Mouse (Mus musculus) liver, embryonic 15.5 days (tissue): Measurements from ENCODE around the gene Dab2. TPM values are rescaled to one million over a fixed set of nuclear protein-coding genes. Genes with fewer than 3 reads are reported as not detected.

Source experiments
- ATAC-seq: fragments of 200-750 bp; cut with Nextera tagmentation; 2 replicates; pipeline ENCODE4 v1.8.0; 2017; ENCODE audit warnings: moderate number of reproducible peaks, mild to moderate bottlenecking, moderate library complexity; ENCODE audit not compliant: insufficient read depth
- H3K27ac ChIP-seq: fragments of 300-500 bp; sonication (generic); replicated peaks from 2 replicates; pipeline ENCODE4 v1.5.1; 2015; ENCODE audit warnings: mild to moderate bottlenecking, inconsistent platforms
- H3K27me3 ChIP-seq: fragments of 300-500 bp; sonication (generic); 2 replicates; pipeline ENCODE4 v1.6.1; 2015; ENCODE audit warnings: mild to moderate bottlenecking, inconsistent platforms
- H3K36me3 ChIP-seq: fragments of 300-500 bp; sonication (generic); replicated peaks from 2 replicates; pipeline ENCODE4 v1.6.1; 2015; ENCODE audit warnings: moderate library complexity, mild to moderate bottlenecking, inconsistent platforms
- H3K4me1 ChIP-seq: fragments of 300-500 bp; sonication (generic); replicated peaks from 2 replicates; pipeline ENCODE4 v1.6.1; 2015; ENCODE audit warnings: inconsistent platforms
- H3K4me2 ChIP-seq: fragments of 300-500 bp; sonication (generic); 2 replicates; pipeline ENCODE4 v1.6.1; 2015; ENCODE audit warnings: moderate library complexity, mild to moderate bottlenecking, inconsistent platforms
- H3K4me3 ChIP-seq: fragments of 300-500 bp; sonication (generic); replicated peaks from 2 replicates; pipeline ENCODE4 v1.5.1; 2015; ENCODE audit warnings: mild to moderate bottlenecking, inconsistent platforms
- H3K9ac ChIP-seq: fragments of 300-500 bp; sonication (generic); 2 replicates; pipeline ENCODE4 v1.6.1; 2015; ENCODE audit warnings: moderate library complexity, mild to moderate bottlenecking, inconsistent platforms
- H3K9me3 ChIP-seq: fragments of 300-500 bp; sonication (generic); replicated peaks from 2 replicates; pipeline ENCODE4 v1.6.1; 2016; ENCODE audit warnings: inconsistent platforms
- WGBS: fragments of 180-500 bp; shearing (Covaris S2); methylation state at CpG from one replicate; pipeline ENCODE4 v1.1.7; 2015; ENCODE audit warnings: mixed read lengths; ENCODE audit not compliant: insufficient replicate concordance; 5-methylcytosine and 5-hydroxymethylcytosine counted together
- polyA plus RNA-seq: library from polyadenylated mRNA; unstranded; fragments of >200 nt; fragmentation: Nextera tagmentation; extraction: Ambion mirVana; gene quantifications from 2 replicates; pipeline ENCODE4 v1.2.1, GENCODE M21; 2015

The Dab2 gene
- polyA plus RNA-seq, 1 experiment from 2014 or later: 7.9 TPM

GRCm38 (mm10) chr15:6466995-6467394 lies 167.4 kb downstream of the Dab2 start:
- Histone ChIP-seq H3K4me2 (no peak overlapping the region), H3K4me1 (no peaks in the 10 kb centered on the region), H3K36me3 (no peaks in the 10 kb centered on the region), H3K4me3 (no peak overlapping the region), H3K27me3 (no peaks in the 10 kb centered on the region), H3K9me3 (no peaks in the 10 kb centered on the region), H3K9ac (no peak overlapping the region), H3K27ac (no peak overlapping the region)
- no peak for ATAC-seq
- WGBS: 70% methylated on average over 10 of the region's 10 CpGs

DNA sequence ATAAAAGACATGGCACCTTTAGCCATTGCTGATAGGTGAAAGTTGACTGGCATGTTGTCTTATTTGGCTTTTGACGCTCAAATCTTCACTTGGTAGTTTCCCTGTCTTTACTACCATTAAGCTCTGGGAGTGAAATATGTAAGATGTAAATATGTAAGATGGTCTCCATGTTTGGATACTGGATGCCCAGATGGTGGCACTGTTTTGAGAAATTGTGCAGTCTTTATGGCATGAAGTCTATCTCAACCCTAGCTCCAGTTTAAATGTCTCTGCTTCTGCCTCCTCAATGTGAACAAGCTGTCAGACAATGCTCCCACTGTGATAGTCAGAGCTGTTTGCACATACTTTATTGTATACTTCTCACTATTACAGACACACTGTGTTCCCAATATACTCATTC lies 169.3 kb downstream of the Dab2 start:
- no peaks in the 10 kb centered on the region for H3K36me3 ChIP-seq
- H3K27ac ChIP-seq: no peak overlapping the region
- no peak for ATAC-seq
- H3K9me3 ChIP-seq: no peaks in the 10 kb centered on the region
- 76% methylated on average over 1 of the region's 1 CpGs for WGBS
- H3K27me3 ChIP-seq: no peaks in the 10 kb centered on the region
- H3K9ac ChIP-seq: no peak overlapping the region
- no peaks in the 10 kb centered on the region for H3K4me1 ChIP-seq
- H3K4me2 ChIP-seq: no peak overlapping the region
- no peak overlapping the region for H3K4me3 ChIP-seq

- no peak overlapping the region for H3K4me3 ChIP-seq
- no peak overlapping the region for H3K9ac ChIP-seq
- no peak overlapping the region for H3K27ac ChIP-seq
- no peaks in the 10 kb centered on the region for H3K9me3 ChIP-seq
- no peak for ATAC-seq
- WGBS: 63% methylated on average over 3 of the region's 3 CpGs
- H3K36me3 ChIP-seq: no peaks in the 10 kb centered on the region
- no peaks in the 10 kb centered on the region for H3K4me1 ChIP-seq
- no peak overlapping the region for H3K4me2 ChIP-seq
- H3K27me3 ChIP-seq: no peaks in the 10 kb centered on the region
Measured at GRCm38 (mm10) chr15:6469384-6469783, 169.8 kb downstream of the Dab2 start.

DNA sequence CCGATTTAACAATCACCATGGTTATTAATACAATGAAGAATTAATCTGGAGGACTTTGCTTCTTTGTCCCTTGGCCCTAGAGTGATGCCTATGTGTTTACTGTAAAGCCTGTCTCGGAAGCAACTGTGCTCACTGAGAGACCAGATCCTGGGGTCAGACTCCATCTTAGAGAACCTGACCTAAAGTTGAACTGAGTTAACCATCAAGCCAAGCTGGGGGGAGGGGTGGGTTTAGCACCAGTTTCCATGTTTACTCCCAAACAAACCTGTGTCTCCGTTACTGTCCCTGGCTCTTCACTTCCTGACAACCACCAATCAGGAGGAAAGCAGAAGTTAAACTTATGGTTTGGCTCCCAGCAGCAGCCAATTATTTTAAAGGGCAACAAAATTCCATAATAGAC lies 184.0 kb downstream of the Dab2 start:
- H3K27me3 ChIP-seq: no peaks in the 10 kb centered on the region
- no peak overlapping the region for H3K4me2 ChIP-seq
- H3K4me3 ChIP-seq: no peak overlapping the region
- H3K4me1 ChIP-seq: no peaks in the 10 kb centered on the region
- no peak for ATAC-seq
- H3K9ac ChIP-seq: no peak overlapping the region
- H3K36me3 ChIP-seq: no peaks in the 10 kb centered on the region
- H3K9me3 ChIP-seq: no peaks in the 10 kb centered on the region
- 53% methylated on average over 3 of the region's 3 CpGs for WGBS
- no peak overlapping the region for H3K27ac ChIP-seq

Other genes starting within 250 kb of the Dab2 start
- gene C9, start 145.5 kb downstream of the Dab2 start, polyA plus RNA-seq: 6.2 and 7.7 TPM in 2 replicates
- 19.4 and 19.8 TPM in 2 replicates for gene Fyb, start 223.1 kb downstream of the Dab2 start, polyA plus RNA-seq